Mouse (Mus musculus) heart, postnatal 36 days (tissue): ENCODE measurements around the gene Tmem87b. TPM values are rescaled to one million over a fixed set of nuclear protein-coding genes. Genes with fewer than 3 reads are reported as not detected.

ENCODE experiments used
- DNase-seq, 2 experiments: peaks; one replicate each; pipeline ENCODE4 v3.0.0; 2021 to 2022
- intact Hi-C: fragments of 180-260 bp; cut with DNase I; formaldehyde crosslinking; loops from one replicate; pipeline ENCODE4 v1.15.1; 2025
- total RNA-seq, 2 experiments: library from RNA; stranded (reverse); gene quantifications; 2 replicates each; pipeline ENCODE4 v1.2.3; 2021

Gene Tmem87b
- total RNA-seq, 2 experiments from 2014 or later = 20.2 to 25.1 TPM

DNA sequence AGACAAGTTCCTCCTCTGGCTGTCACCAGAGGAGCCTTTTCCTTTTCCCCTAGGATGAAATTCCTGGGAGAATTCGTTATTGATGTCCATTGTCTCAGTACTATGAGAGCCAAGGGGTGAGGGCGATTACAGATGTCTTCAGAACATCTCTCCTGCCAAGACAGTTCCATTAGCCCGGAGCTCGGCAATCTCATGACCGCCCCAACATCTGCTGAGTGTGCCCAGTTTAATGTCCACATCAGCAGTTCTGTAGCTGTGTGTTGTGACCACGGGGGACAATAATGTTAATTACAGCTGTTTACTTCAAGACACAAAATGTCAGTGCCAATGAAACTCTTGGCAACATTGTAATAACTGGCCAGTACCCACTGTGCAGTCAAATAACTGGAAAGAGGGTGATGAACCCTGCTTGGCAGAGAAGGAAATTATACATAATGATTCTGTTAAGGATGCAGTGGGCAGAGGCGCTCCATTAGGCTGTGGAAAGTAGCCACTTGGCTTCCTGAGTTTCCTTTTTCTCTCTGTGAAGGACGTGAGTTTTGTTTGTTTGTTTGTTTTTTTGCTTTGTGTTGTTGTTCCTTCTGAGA, 67.4 kb downstream of the Tmem87b start:
- intact Hi-C loops = no loop called here
- no peak for DNase-seq

DNA sequence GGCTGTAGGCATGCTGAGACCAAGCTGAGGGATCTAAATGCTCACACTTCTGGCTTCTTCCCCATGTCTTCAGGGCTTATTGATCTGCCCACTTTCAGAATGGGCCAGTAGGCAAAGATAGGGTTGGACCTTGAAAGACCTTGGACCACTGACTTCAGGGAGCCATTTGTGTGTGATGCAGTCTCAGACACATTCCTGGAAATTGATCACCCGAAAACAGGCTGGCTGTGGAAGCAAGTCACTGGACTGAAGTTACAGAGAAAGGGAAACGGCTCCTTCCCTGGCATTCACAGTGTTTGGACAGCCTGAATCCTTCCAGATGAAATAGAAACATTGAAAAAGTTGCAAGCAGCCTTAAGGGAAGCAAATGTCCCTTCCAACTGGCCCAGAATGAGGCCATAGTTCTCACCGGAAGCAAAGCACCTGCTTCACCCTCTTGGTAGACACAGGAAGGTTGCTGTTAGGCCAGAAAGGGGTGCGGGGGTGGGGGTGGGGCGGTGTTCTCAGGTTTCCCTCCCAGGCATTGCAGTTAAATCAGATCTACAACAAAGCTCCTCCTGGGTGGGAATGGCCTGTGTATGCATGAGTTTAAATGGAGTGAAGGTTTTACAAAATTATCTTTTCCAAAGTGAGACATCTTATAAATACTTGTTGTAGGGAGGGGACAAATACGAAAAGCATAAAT, 70.1 kb downstream of the Tmem87b start:
- DNase-seq = no peak
- intact Hi-C loops = no loop called here

DNA sequence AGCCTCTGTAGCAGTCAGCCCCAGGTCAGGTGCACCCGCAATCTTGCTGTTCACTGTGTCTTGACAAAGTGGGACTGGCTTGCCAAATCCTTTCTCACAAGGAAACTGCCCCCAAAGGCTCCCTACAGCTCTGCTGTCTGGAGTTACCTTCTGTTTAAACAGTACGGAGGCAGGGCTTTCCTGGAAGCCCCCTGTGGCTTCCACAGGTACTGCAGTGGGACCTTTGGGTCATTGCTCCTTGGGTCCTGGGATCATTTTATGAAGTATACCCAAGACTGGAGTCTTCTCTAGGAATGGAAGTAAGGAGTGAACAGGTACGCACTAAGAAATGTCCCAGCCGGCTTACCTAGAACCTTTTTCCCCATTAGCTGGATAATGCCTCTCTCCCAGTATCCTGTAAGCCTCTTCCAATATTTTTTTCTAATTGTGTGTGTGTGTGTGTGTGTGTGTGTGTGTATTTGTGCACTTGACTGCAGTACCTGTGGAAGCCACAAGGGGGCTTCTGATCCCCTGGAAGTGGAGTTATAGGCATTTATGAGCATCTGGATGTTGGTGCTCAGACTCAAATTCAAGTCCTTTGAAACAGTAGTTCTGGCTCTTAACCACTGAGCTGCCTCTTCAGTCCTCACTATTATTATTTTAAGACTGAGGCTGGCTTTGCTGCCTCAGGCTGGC, 72.9 kb downstream of the Tmem87b start:
- intact Hi-C loops = no loop called here

GRCm38 (mm10) chr2:128892180-128892721, 74.3 kb downstream of the Tmem87b start:
- intact Hi-C loops = no loop called here
- no peak for DNase-seq

More for the DNA sequence above, 72.9 kb downstream of the Tmem87b start:
- DNase-seq = no peak

DNA sequence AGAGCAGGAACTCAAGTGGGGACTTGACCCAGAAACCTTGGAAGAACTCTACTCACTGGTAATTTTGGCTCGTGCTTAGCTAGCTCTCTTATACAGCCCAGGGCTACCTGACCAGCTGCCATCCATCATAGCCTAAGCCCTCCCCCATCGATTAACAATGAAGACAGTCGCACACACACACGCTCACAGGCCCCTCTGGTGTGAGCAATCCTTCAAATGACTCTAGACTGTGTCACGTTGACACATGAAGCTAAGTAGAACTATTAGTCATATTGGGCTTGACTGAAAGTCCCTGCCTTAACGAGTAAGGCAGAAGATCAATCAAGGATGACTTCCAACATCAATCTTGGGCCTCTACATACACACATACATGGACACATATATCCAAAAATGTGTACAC, 84.9 kb downstream of the Tmem87b start:
- intact Hi-C loops = no loop called here
- DNase-seq = no peak

DNA sequence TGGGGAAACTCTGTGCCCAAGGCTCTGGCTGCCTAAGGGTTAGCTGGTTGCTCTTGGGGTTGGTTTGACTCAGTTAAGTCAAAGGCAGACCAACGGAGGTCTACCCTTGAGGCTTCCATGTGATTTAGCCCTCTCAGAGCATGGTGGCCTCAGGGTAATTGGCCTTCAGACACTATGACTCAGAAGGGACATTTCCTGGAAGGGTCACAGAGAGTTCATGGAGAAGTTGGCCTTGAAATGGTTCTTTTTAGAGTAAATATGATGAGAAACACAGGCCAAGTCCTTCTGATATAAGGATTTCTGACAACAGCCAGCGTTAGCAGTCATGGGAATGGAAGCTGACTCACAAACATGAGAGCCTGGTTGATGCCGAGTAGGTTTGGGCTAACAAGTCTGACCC, 85.7 kb downstream of the Tmem87b start:
- intact Hi-C loops = no loop called here
- DNase-seq = no peak

Other genes starting within 250 kb of the Tmem87b start
- gene Spdye4c, start 226.9 kb upstream of the Tmem87b start, total RNA-seq = not detected
- 10 to 100 TPM; 39.0 to 46.9 TPM for gene Anapc1, start 130.7 kb upstream of the Tmem87b start, total RNA-seq
- gene Mertk, start 119.2 kb upstream of the Tmem87b start, total RNA-seq = 1 to 10 TPM; 5.6 to 6.7 TPM
- under 1 TPM; 0.38 to 0.39 TPM for gene Fbln7, start 44.9 kb downstream of the Tmem87b start, total RNA-seq
- 1 to 10 TPM; 5.1 to 5.6 TPM for gene Zc3h8, start 126.0 kb downstream of the Tmem87b start, total RNA-seq
- gene Zc3h6, start 149.3 kb downstream of the Tmem87b start, total RNA-seq = 1 to 10 TPM; 3.2 to 5.5 TPM
- gene Gm10762, start 149.6 kb downstream of the Tmem87b start, total RNA-seq = 10 to 100 TPM; 11.7 TPM
- not detected for gene Vinac1, start 230.1 kb downstream of the Tmem87b start, total RNA-seq
- 10 to 100 TPM; 18.8 to 19.9 TPM for gene Ttl, start 247.8 kb downstream of the Tmem87b start, total RNA-seq